In genomic region chr17:3533425-3533824, GRCm38 (mm10) we compare ENCODE assay signal across 9 mouse cellular contexts. TPM values are rescaled to one million over a fixed set of nuclear protein-coding genes. Genes with fewer than 3 reads are reported as not detected.
DNase-seq lines count a peak whose midpoint lies in the region; ATAC-seq and TF ChIP-seq lines count a peak whose summit lies in the region.
"Had no signal": no experiment of that assay in that cellular context is flagged by ENCODE, and none has a peak within 500 bp of the region (broad histone marks: within the 10 kb centered on the region; RNA-seq: fewer than 3 reads in every experiment).

No protein-coding gene starts in this region.

- TF ChIP-seq CTCF in heart, adult 2 months (IDR thresholded peaks at IDR 0.05) = peak; percentile 67
- peak; percentile 67 for TF ChIP-seq CTCF in lung, embryonic 14.5 days (IDR thresholded peaks at IDR 0.05; ENCODE audit: low read depth)

- no peak overlapping the region for H3K27ac ChIP-seq in heart, adult 2 months
- no peak overlapping the region for H3K27ac ChIP-seq in heart, embryonic 11.5 days (ENCODE audit: low read depth, low read length)
- H3K27ac ChIP-seq in lung, embryonic 14.5 days (ENCODE audit: low read depth) = no peak overlapping the region
- H3K27ac ChIP-seq: limb, embryonic 15.5 days had no signal

- ATAC-seq in heart, embryonic 11.5 days (replicated peaks; ENCODE audit: insufficient number of reproducible peaks, low FRiP score, low TSS enrichment) = no peak
- no peak for ATAC-seq in lung, embryonic 14.5 days (ENCODE audit: insufficient read depth)
- peak; percentile 83 for ATAC-seq in common myeloid progenitor, adult 5-6 weeks (replicated peaks; ENCODE audit: low read depth, poor library complexity, severe bottlenecking)
- no peak for ATAC-seq in megakaryocyte, adult 5-6 weeks (ENCODE audit: poor library complexity, severe bottlenecking)

- H3K36me3 ChIP-seq in heart, adult 2 months (ENCODE audit: control insufficient read depth, insufficient read depth, low read length) = no peaks in the 10 kb centered on the region
- no peaks in the 10 kb centered on the region for H3K36me3 ChIP-seq in heart, embryonic 11.5 days (ENCODE audit: control insufficient read depth, insufficient read depth, low read length)
- H3K36me3 ChIP-seq in lung, embryonic 14.5 days (ENCODE audit: insufficient read depth) = peaks cover 4% of the 10 kb centered on the region; the same call in 1 of the 2 replicates

- DNase-seq in heart, adult 2 months = no peak
- peak; percentile 75 for DNase-seq in lung, embryonic 14.5 days
- DNase-seq in lung, postnatal 25 days (ENCODE audit: low spot score) = no peak
- DNase-seq in retina, postnatal 1 day = peak; percentile 52
- DNase-seq in frontal cortex, postnatal 10 days (ENCODE audit: low spot score in 2 of 2) = no peak

- TF ChIP-seq POLR2A in heart, adult 2 months (IDR thresholded peaks at IDR 0.05; ENCODE audit: insufficient read depth, low read depth, low read length) = no peak

- no peak overlapping the region for H3K4me3 ChIP-seq in heart, adult 2 months
- H3K4me3 ChIP-seq in heart, embryonic 11.5 days (ENCODE audit: low read depth, low read length) = no peak overlapping the region
- no peak overlapping the region for H3K4me3 ChIP-seq in lung, embryonic 14.5 days (ENCODE audit: low read depth, low read length)
- H3K4me3 ChIP-seq: limb, embryonic 15.5 days had no signal

- no peak for TF ChIP-seq EP300 in heart, adult 2 months (IDR thresholded peaks at IDR 0.05; ENCODE audit: insufficient read depth, low read depth, low read length)

- no peak overlapping the region for H3K4me2 ChIP-seq in heart, embryonic 11.5 days
- no peak overlapping the region for H3K4me2 ChIP-seq in lung, embryonic 14.5 days
- H3K4me2 ChIP-seq: limb, embryonic 15.5 days had no signal

- H3K27me3 ChIP-seq in heart, adult 2 months (ENCODE audit: control insufficient read depth, insufficient read depth, low read length) = no peaks in the 10 kb centered on the region
- no peaks in the 10 kb centered on the region for H3K27me3 ChIP-seq in heart, embryonic 11.5 days (ENCODE audit: control insufficient read depth, insufficient read depth, low read length)
- no peaks in the 10 kb centered on the region for H3K27me3 ChIP-seq in lung, embryonic 14.5 days (ENCODE audit: insufficient read depth, low read length)
- H3K27me3 ChIP-seq: limb, embryonic 15.5 days had no signal

- WGBS in heart, adult 2 months = 51% methylated on average over 1 of the region's 1 CpGs
- WGBS in heart, embryonic 11.5 days (ENCODE audit: insufficient replicate concordance) = 16% methylated on average over 1 of the region's 1 CpGs
- WGBS in lung, embryonic 14.5 days = 12% methylated on average over 1 of the region's 1 CpGs

- no peaks in the 10 kb centered on the region for H3K79me2 ChIP-seq in heart, adult 2 months (replicated peaks; ENCODE audit: control insufficient read depth, insufficient read depth, low read length)

- H3K9me3 ChIP-seq in heart, embryonic 11.5 days (replicated peaks; ENCODE audit: control insufficient read depth, low read length) = no peaks in the 10 kb centered on the region
- H3K9me3 ChIP-seq in lung, embryonic 14.5 days (ENCODE audit: low read depth, low read length) = no peaks in the 10 kb centered on the region
- H3K9me3 ChIP-seq: limb, embryonic 15.5 days had no signal

- no peaks in the 10 kb centered on the region for H3K4me1 ChIP-seq in heart, adult 2 months (ENCODE audit: control insufficient read depth, insufficient read depth, low read length)
- H3K4me1 ChIP-seq in heart, embryonic 11.5 days (ENCODE audit: control insufficient read depth, insufficient read depth, low read length) = no peaks in the 10 kb centered on the region
- H3K4me1 ChIP-seq in lung, embryonic 14.5 days (ENCODE audit: insufficient read depth) = no peaks in the 10 kb centered on the region
- H3K4me1 ChIP-seq: limb, embryonic 15.5 days had no signal

- no peak overlapping the region for H3K9ac ChIP-seq in heart, adult 2 months (ENCODE audit: low read depth, low read length)
- no peak overlapping the region for H3K9ac ChIP-seq in heart, embryonic 11.5 days (ENCODE audit: low read depth, low read length)
- H3K9ac ChIP-seq in lung, embryonic 14.5 days = no peak overlapping the region
- H3K9ac ChIP-seq: limb, embryonic 15.5 days had no signal

- intact Hi-C loops in heart, adult 2 months (cut with DNase I) = no loop called here

RNA-seq across cellular contexts. Expression of gene Cldn20, which starts 1.1 kb away (rescaled TPM):
- not detected for total RNA-seq in heart, adult 2 months (2021)
- polyA plus RNA-seq in heart, adult 2 months (2012; rRNA removed) = 0.37 TPM in 1 of 2 replicates, not detected in the other
- not detected in 2 replicates for polyA plus RNA-seq in heart, embryonic 11.5 days (2014; fragmentation: Nextera tagmentation; extraction: Ambion mirVana)
- polyA plus RNA-seq in lung, embryonic 14.5 days (2014; fragmentation: Nextera tagmentation; extraction: Ambion mirVana) = not detected in 2 replicates
- total RNA-seq in common myeloid progenitor, adult 5-6 weeks (2017) = not detected in 2 replicates
- total RNA-seq in megakaryocyte, adult 5-6 weeks (2015) = 0.54 and 2.0 TPM in 2 replicates
- 1.3 TPM in 1 of 2 replicates, not detected in the other for total RNA-seq in megakaryocyte, adult 5-6 weeks (2017)

RNA-seq across cellular contexts. Expression of gene Tfb1m, which starts 24.2 kb away (rescaled TPM):
- 10 to 100 TPM in 1 of 2 experiments, 1 to 10 TPM in 1; 9.7 to 11.0 TPM for total RNA-seq in heart, adult 2 months (2021)
- polyA plus RNA-seq in heart, adult 2 months (2012; rRNA removed) = 4.8 and 8.2 TPM in 2 replicates
- 20.8 and 21.0 TPM in 2 replicates for polyA plus RNA-seq in heart, embryonic 11.5 days (2014; fragmentation: Nextera tagmentation; extraction: Ambion mirVana)
- 13.4 and 13.6 TPM in 2 replicates for polyA plus RNA-seq in lung, embryonic 14.5 days (2014; fragmentation: Nextera tagmentation; extraction: Ambion mirVana)
- total RNA-seq in common myeloid progenitor, adult 5-6 weeks (2017) = 11.6 and 16.2 TPM in 2 replicates
- total RNA-seq in megakaryocyte, adult 5-6 weeks (2015) = 14.6 and 14.8 TPM in 2 replicates
- total RNA-seq in megakaryocyte, adult 5-6 weeks (2017) = 8.5 and 9.8 TPM in 2 replicates

Comparison
In these comparisons a context has a peak if more than half of its experiments do, and no peak if none do; other contexts are left out.
1. DNase-seq: peak in lung, embryonic 14.5 days (single experiment) and retina, postnatal 1 day (single experiment); none in heart, adult 2 months (0 of 2), lung, postnatal 25 days (single experiment) and frontal cortex, postnatal 10 days (0 of 2).